Mouse (Mus musculus) limb, embryonic 15.5 days (tissue): ENCODE measurements around the gene Rpp38. TPM values are rescaled to one million over a fixed set of nuclear protein-coding genes. Genes with fewer than 3 reads are reported as not detected.

Experiments
- ATAC-seq: fragments of 200-750 bp; cut with Nextera tagmentation; 2 replicates; pipeline ENCODE4 v1.8.0; 2017; ENCODE audit warnings: low read depth, moderate TSS enrichment; ENCODE audit not compliant: insufficient number of reproducible peaks, low FRiP score, low TSS enrichment
- H3K27ac ChIP-seq: fragments of 300-500 bp; sonication (generic); 2 replicates; pipeline ENCODE4 v1.5.1; 2015; ENCODE audit warnings: moderate library complexity, mild to moderate bottlenecking, inconsistent platforms
- H3K27me3 ChIP-seq: fragments of 300-500 bp; sonication (generic); 2 replicates; pipeline ENCODE4 v1.6.1; 2015; ENCODE audit warnings: inconsistent platforms
- H3K36me3 ChIP-seq: fragments of 300-500 bp; sonication (generic); 2 replicates; pipeline ENCODE4 v1.6.1; 2015; ENCODE audit warnings: inconsistent platforms
- H3K4me1 ChIP-seq: fragments of 300-500 bp; sonication (generic); 2 replicates; pipeline ENCODE4 v1.6.1; 2015; ENCODE audit warnings: inconsistent platforms
- H3K4me2 ChIP-seq: fragments of 300-500 bp; sonication (generic); 2 replicates; pipeline ENCODE4 v1.6.1; 2015; ENCODE audit warnings: mild to moderate bottlenecking, inconsistent platforms
- H3K4me3 ChIP-seq: fragments of 300-500 bp; sonication (generic); 2 replicates; pipeline ENCODE4 v1.5.1; 2015; ENCODE audit warnings: mild to moderate bottlenecking, inconsistent platforms
- H3K9ac ChIP-seq: fragments of 300-500 bp; sonication (generic); 2 replicates; pipeline ENCODE4 v1.6.1; 2015; ENCODE audit warnings: inconsistent platforms
- H3K9me3 ChIP-seq: fragments of 300-500 bp; sonication (generic); 2 replicates; pipeline ENCODE4 v1.6.1; 2016; ENCODE audit warnings: inconsistent platforms
- WGBS: fragments of 180-500 bp; shearing (Covaris S2); methylation state at CpG from one replicate; pipeline ENCODE4 v1.1.7; 2015; 5-methylcytosine and 5-hydroxymethylcytosine counted together
- polyA plus RNA-seq: library from polyadenylated mRNA; unstranded; fragments of >200 nt; fragmentation: Nextera tagmentation; extraction: Ambion mirVana; gene quantifications from 2 replicates; pipeline ENCODE4 v1.2.1, GENCODE M21; 2015

Rpp38 gene
- polyA plus RNA-seq: 20.2 and 20.7 TPM in 2 replicates

- peak within 1 kb of the TSS; percentile 78 for H3K9ac ChIP-seq
- H3K4me3 ChIP-seq: peak within 1 kb of the TSS; percentile 77
- peak within 1 kb of the TSS; percentile 81 for H3K27ac ChIP-seq
- peaks cover 18% of the 10 kb centered on the region for H3K4me1 ChIP-seq
- peaks cover 20% of the 10 kb centered on the region for H3K27me3 ChIP-seq
- H3K9me3 ChIP-seq: no peaks in the 10 kb centered on the region
- H3K36me3 ChIP-seq: peaks cover 13% of the 10 kb centered on the region
- under 1% methylated on average over 45 of the region's 45 CpGs for WGBS
- peak; percentile 99 for ATAC-seq
- H3K4me2 ChIP-seq: peak within 1 kb of the TSS; percentile 67
Observed at GRCm38 (mm10) chr2:3332484-3333242, at the start of gene Rpp38. Gene Rpp38 (minus strand): TSS chr2:3332643.

GRCm38 (mm10) chr2:3365127-3365526 is 32.7 kb upstream of the Rpp38 start:
- no peak for ATAC-seq
- Histone ChIP-seq H3K4me3 (no peak overlapping the region), H3K4me2 (no peak overlapping the region), H3K27ac (no peak overlapping the region), H3K9ac (no peak overlapping the region), H3K4me1 (no peaks in the 10 kb centered on the region), H3K27me3 (no peaks in the 10 kb centered on the region), H3K9me3 (no peaks in the 10 kb centered on the region), H3K36me3 (no peaks in the 10 kb centered on the region)
- WGBS: 60% methylated on average over 4 of the region's 4 CpGs

- no peak overlapping the region for H3K9ac ChIP-seq
- H3K4me1 ChIP-seq: no peaks in the 10 kb centered on the region
- no peak overlapping the region for H3K27ac ChIP-seq
- no peaks in the 10 kb centered on the region for H3K36me3 ChIP-seq
- ATAC-seq: no peak
- no peak overlapping the region for H3K4me2 ChIP-seq
- H3K9me3 ChIP-seq: no peaks in the 10 kb centered on the region
- 85% methylated on average over 3 of the region's 3 CpGs for WGBS
- no peak overlapping the region for H3K4me3 ChIP-seq
- no peaks in the 10 kb centered on the region for H3K27me3 ChIP-seq
Observed at GRCm38 (mm10) chr2:3361067-3361466, 28.6 kb upstream of the Rpp38 start.

GRCm38 (mm10) chr2:3357887-3358286 is 25.4 kb upstream of the Rpp38 start:
- Histone ChIP-seq H3K27me3 (no peaks in the 10 kb centered on the region), H3K4me1 (no peaks in the 10 kb centered on the region), H3K27ac (no peak overlapping the region), H3K36me3 (no peaks in the 10 kb centered on the region), H3K4me3 (no peak overlapping the region), H3K9me3 (no peaks in the 10 kb centered on the region), H3K4me2 (no peak overlapping the region), H3K9ac (no peak overlapping the region)
- no peak for ATAC-seq
- 69% methylated on average over 3 of the region's 3 CpGs for WGBS

- H3K36me3 ChIP-seq: no peaks in the 10 kb centered on the region
- no peaks in the 10 kb centered on the region for H3K9me3 ChIP-seq
- WGBS: 50% methylated on average over 3 of the region's 3 CpGs
- no peaks in the 10 kb centered on the region for H3K27me3 ChIP-seq
- no peaks in the 10 kb centered on the region for H3K4me1 ChIP-seq
- H3K9ac ChIP-seq: no peak overlapping the region
- H3K4me3 ChIP-seq: no peak overlapping the region
- no peak for ATAC-seq
- no peak overlapping the region for H3K4me2 ChIP-seq
- H3K27ac ChIP-seq: no peak overlapping the region
Observed at GRCm38 (mm10) chr2:3356311-3356710, 23.9 kb upstream of the Rpp38 start.

- WGBS: 83% methylated on average over 8 of the region's 8 CpGs
- H3K4me1 ChIP-seq: no peaks in the 10 kb centered on the region
Observed at GRCm38 (mm10) chr2:3355793-3356192, 23.4 kb upstream of the Rpp38 start.

GRCm38 (mm10) chr2:3353160-3353559 is 20.7 kb upstream of the Rpp38 start:
- Histone ChIP-seq H3K9me3 (no peaks in the 10 kb centered on the region), H3K4me1 (no peaks in the 10 kb centered on the region), H3K4me2 (no peak overlapping the region), H3K27ac (no peak overlapping the region), H3K36me3 (no peaks in the 10 kb centered on the region), H3K4me3 (no peak overlapping the region), H3K9ac (no peak overlapping the region), H3K27me3 (no peaks in the 10 kb centered on the region)
- ATAC-seq: no peak

More at GRCm38 (mm10) chr2:3355793-3356192, 23.4 kb upstream of the Rpp38 start:
- H3K36me3 ChIP-seq: no peaks in the 10 kb centered on the region
- H3K9me3 ChIP-seq: no peaks in the 10 kb centered on the region
- ATAC-seq: no peak
- no peak overlapping the region for H3K4me2 ChIP-seq
- H3K4me3 ChIP-seq: no peak overlapping the region
- H3K9ac ChIP-seq: no peak overlapping the region
- no peak overlapping the region for H3K27ac ChIP-seq
- no peaks in the 10 kb centered on the region for H3K27me3 ChIP-seq

GRCm38 (mm10) chr2:3348919-3349318 is 16.5 kb upstream of the Rpp38 start:
- ATAC-seq: no peak
- H3K4me2 ChIP-seq: no peak overlapping the region
- WGBS: 19% methylated on average over 3 of the region's 3 CpGs

GRCm38 (mm10) chr2:3348422-3348821 is 16.0 kb upstream of the Rpp38 start:
- WGBS: 86% methylated on average over 4 of the region's 4 CpGs

More at GRCm38 (mm10) chr2:3348919-3349318, 16.5 kb upstream of the Rpp38 start:
- Histone ChIP-seq H3K27ac (no peak overlapping the region), H3K36me3 (no peaks in the 10 kb centered on the region), H3K4me1 (no peaks in the 10 kb centered on the region), H3K27me3 (0 out of 2 replicates have a peak, but pooled peaks cover 4% of the 10 kb centered on the region), H3K9me3 (no peaks in the 10 kb centered on the region), H3K9ac (no peak overlapping the region), H3K4me3 (no peak overlapping the region)

GRCm38 (mm10) chr2:3335611-3336301 is 3.3 kb upstream of the Rpp38 start, which contains the start of gene Acbd7:
Gene Acbd7 (plus strand): TSS chr2:3336168.
- Histone ChIP-seq H3K4me2 (peak within 1 kb of the TSS; percentile 37), H3K27ac (no peak within 1 kb of the TSS), H3K9me3 (no peaks in the 10 kb centered on the region), H3K4me3 (peak within 1 kb of the TSS; percentile 19; the same call in 1 of the 2 replicates), H3K9ac (no peak within 1 kb of the TSS), H3K27me3 (peaks cover 23% of the 10 kb centered on the region), H3K36me3 (no peaks in the 10 kb centered on the region), H3K4me1 (peaks cover 18% of the 10 kb centered on the region)
- ATAC-seq: no peak
- 6% methylated on average over 20 of the region's 20 CpGs for WGBS

More at GRCm38 (mm10) chr2:3348422-3348821, 16.0 kb upstream of the Rpp38 start:
- no peaks in the 10 kb centered on the region for H3K36me3 ChIP-seq
- H3K4me2 ChIP-seq: no peak overlapping the region
- no peak overlapping the region for H3K27ac ChIP-seq
- H3K4me3 ChIP-seq: no peak overlapping the region
- 0 out of 2 replicates have a peak, but pooled peaks cover 4% of the 10 kb centered on the region for H3K27me3 ChIP-seq
- no peak overlapping the region for H3K9ac ChIP-seq
- no peak for ATAC-seq
- no peaks in the 10 kb centered on the region for H3K4me1 ChIP-seq
- no peaks in the 10 kb centered on the region for H3K9me3 ChIP-seq

- Histone ChIP-seq H3K36me3 (peaks cover 4% of the 10 kb centered on the region), H3K9me3 (no peaks in the 10 kb centered on the region), H3K4me2 (no peak overlapping the region), H3K4me1 (peaks cover 18% of the 10 kb centered on the region), H3K4me3 (no peak overlapping the region), H3K27ac (no peak overlapping the region), H3K9ac (no peak overlapping the region), H3K27me3 (peaks cover 23% of the 10 kb centered on the region)
- no peak for ATAC-seq
- 88% methylated on average over 12 of the region's 12 CpGs for WGBS
Observed at GRCm38 (mm10) chr2:3333761-3334160, 1.3 kb upstream of the Rpp38 start.

GRCm38 (mm10) chr2:3332056-3332455 is 387 bp downstream of the Rpp38 start:
- Histone ChIP-seq H3K27ac (peak overlapping the region; percentile 81), H3K9me3 (no peaks in the 10 kb centered on the region), H3K9ac (peak overlapping the region; percentile 78), H3K27me3 (peaks cover 16% of the 10 kb centered on the region), H3K36me3 (peaks cover 13% of the 10 kb centered on the region), H3K4me3 (peak overlapping the region; percentile 77), H3K4me2 (peak overlapping the region; percentile 67), H3K4me1 (peaks cover 18% of the 10 kb centered on the region)
- no peak for ATAC-seq
- 2% methylated on average over 21 of the region's 21 CpGs for WGBS
